ENCODE assay signal across 21 mouse cellular contexts in the genomic region with DNA sequence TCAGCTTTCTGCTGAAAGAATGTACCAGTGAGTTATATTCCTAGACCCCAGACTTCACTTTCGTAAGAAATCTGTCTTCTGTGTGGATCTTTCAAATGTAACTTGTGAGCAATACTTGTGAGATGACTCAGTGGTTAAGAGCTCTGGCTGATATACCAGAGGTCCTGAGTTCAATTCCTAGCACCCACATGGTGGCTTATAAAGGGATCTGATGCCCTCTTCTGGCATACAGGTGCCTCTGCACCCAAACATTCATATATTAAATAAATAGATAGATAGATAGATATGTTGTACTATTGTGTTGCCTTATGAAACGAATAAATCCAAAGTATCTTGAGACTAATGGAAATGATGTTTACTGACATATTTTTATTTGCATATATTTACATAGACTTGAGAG. TPM values are rescaled to one million over a fixed set of nuclear protein-coding genes. Genes with fewer than 3 reads are reported as not detected.
DNase-seq lines count a peak whose midpoint lies in the region; ATAC-seq and TF ChIP-seq lines count a peak whose summit lies in the region.
"Had no signal": no experiment of that assay in that cellular context is flagged by ENCODE, and none has a peak within 500 bp of the region (broad histone marks: within the 10 kb centered on the region; RNA-seq: fewer than 3 reads in every experiment).

No protein-coding gene starts in this region.

- no peaks in the 10 kb centered on the region for H3K9me3 ChIP-seq in lung, postnatal 0 days (ENCODE audit: low read length)
- H3K9me3 ChIP-seq in MEL (replicated peaks; ENCODE audit: insufficient read depth, low read length), result no peaks in the 10 kb centered on the region
- H3K9me3 ChIP-seq: embryonic facial prominence, embryonic 15.5 days; heart, embryonic 13.5 days; hindbrain, embryonic 13.5 days; liver, embryonic 13.5 days; megakaryocyte, embryonic 14.5 days; midbrain, embryonic 15.5 days had no signal

- TF ChIP-seq CTCF in kidney, adult 2 months (conservative IDR thresholded peaks at IDR 0.05; ENCODE audit: insufficient read depth, insufficient read length, low read depth, low read length), result peak; percentile 14; the same call in 1 of the 2 replicates
- TF ChIP-seq CTCF in lung, postnatal 0 days (IDR thresholded peaks at IDR 0.05), result peak; percentile 31
- peak; percentile 24 to 58 (median 35); a peak in 4 of 6 replicates for TF ChIP-seq CTCF in MEL (IDR thresholded peaks at IDR 0.05 in 2 of 3, conservative IDR thresholded peaks at IDR 0.05 in 1 of 3; ENCODE audit: control insufficient read depth in 1 of 3, insufficient read depth in 1 of 3, low read depth in 2 of 3, low read length in 3 of 3, poor library complexity in 1 of 3, severe bottlenecking in 1 of 3)

- no peaks in the 10 kb centered on the region for H3K4me1 ChIP-seq in kidney, adult 2 months (ENCODE audit: control insufficient read depth, insufficient read depth, low read length)
- no peaks in the 10 kb centered on the region for H3K4me1 ChIP-seq in lung, postnatal 0 days (ENCODE audit: insufficient read depth, low read depth, low read length)
- no peaks in the 10 kb centered on the region for H3K4me1 ChIP-seq in MEL (ENCODE audit: control insufficient read depth in 1 of 2, insufficient read depth in 2 of 2, low read length in 2 of 2)
- H3K4me1 ChIP-seq: heart, embryonic 13.5 days had no signal

- no peak for DNase-seq in kidney, adult 2 months
- DNase-seq in kidney, postnatal 10 days, result no peak
- no peak for DNase-seq in lung, postnatal 0 days (ENCODE audit: low spot score)
- no peak for DNase-seq in lung, postnatal 14 days
- DNase-seq in MEL (ENCODE audit: low read depth, low spot score), result peak; percentile 66
- no peak for DNase-seq in cerebellum, postnatal 10 days
- DNase-seq in right cerebral cortex, adult 2 months (ENCODE audit: low spot score in 2 of 2), result no peak
- DNase-seq: adrenal gland, postnatal 14 days; cerebellum, adult 11-12 months; cerebellum, postnatal 36 days; forebrain, postnatal 0 days; kidney, postnatal 14 days; liver, embryonic 13.5 days; lung, postnatal 10 days had no signal

- no peak overlapping the region for H3K4me2 ChIP-seq in lung, postnatal 0 days (replicated peaks; ENCODE audit: low read depth, low read length)
- H3K4me2 ChIP-seq: embryonic facial prominence, embryonic 15.5 days; heart, embryonic 13.5 days; hindbrain, embryonic 13.5 days; liver, embryonic 13.5 days; midbrain, embryonic 15.5 days had no signal

- H3K79me2 ChIP-seq in MEL (ENCODE audit: control insufficient read depth, insufficient read depth, low read length, poor library complexity), result no peaks in the 10 kb centered on the region; the same call in 1 of the 2 replicates

- no peak overlapping the region for H3K9ac ChIP-seq in lung, postnatal 0 days (replicated peaks; ENCODE audit: low read depth)
- H3K9ac ChIP-seq in MEL (ENCODE audit: control insufficient read depth, low read depth, low read length, poor library complexity, severe bottlenecking), result no peak overlapping the region
- H3K9ac ChIP-seq: embryonic facial prominence, embryonic 15.5 days; forebrain, postnatal 0 days; heart, embryonic 13.5 days; hindbrain, embryonic 13.5 days; liver, embryonic 13.5 days; midbrain, embryonic 15.5 days had no signal

- H3K27me3 ChIP-seq in kidney, adult 2 months (replicated peaks; ENCODE audit: control insufficient read depth, insufficient read depth, low read length), result no peaks in the 10 kb centered on the region
- no peaks in the 10 kb centered on the region for H3K27me3 ChIP-seq in lung, postnatal 0 days (replicated peaks; ENCODE audit: insufficient read depth, low read length)
- H3K27me3 ChIP-seq in MEL (ENCODE audit: control insufficient read depth in 1 of 2, insufficient read depth in 2 of 2, low read length in 2 of 2), result no peaks in the 10 kb centered on the region
- H3K27me3 ChIP-seq: embryonic facial prominence, embryonic 15.5 days; heart, embryonic 13.5 days; hindbrain, embryonic 13.5 days; liver, embryonic 13.5 days; megakaryocyte, embryonic 14.5 days; midbrain, embryonic 15.5 days had no signal

- TF ChIP-seq EP300 in lung, postnatal 0 days (IDR thresholded peaks at IDR 0.05), result no peak
- TF ChIP-seq EP300 in MEL (IDR thresholded peaks at IDR 0.05; ENCODE audit: low read depth in 1 of 2, low read length in 2 of 2), result no peak

- H3K36me3 ChIP-seq in kidney, adult 2 months (ENCODE audit: control insufficient read depth, insufficient read depth, low read length), result peaks cover 3% of the 10 kb centered on the region
- H3K36me3 ChIP-seq in lung, postnatal 0 days (ENCODE audit: insufficient read depth, low read length), result peaks cover 51% of the 10 kb centered on the region
- H3K36me3 ChIP-seq in MEL (ENCODE audit: control insufficient read depth in 1 of 2, insufficient read depth in 2 of 2, low read length in 2 of 2), result peaks cover 5 to 10% of the 10 kb centered on the region in 2 experiments

- H3K4me3 ChIP-seq in kidney, adult 2 months (ENCODE audit: insufficient read depth, low read depth, low read length), result no peak overlapping the region
- no peak overlapping the region for H3K4me3 ChIP-seq in lung, postnatal 0 days (ENCODE audit: low read depth, low read length)
- no peak overlapping the region for H3K4me3 ChIP-seq in MEL (ENCODE audit: control insufficient read depth in 1 of 2, insufficient read depth in 1 of 2, low read depth in 2 of 2, low read length in 2 of 2)
- H3K4me3 ChIP-seq: embryonic facial prominence, embryonic 15.5 days; heart, embryonic 13.5 days; hindbrain, embryonic 13.5 days; liver, embryonic 13.5 days; midbrain, embryonic 15.5 days had no signal

- peak; percentile 66 for TF ChIP-seq RAD21 in MEL (IDR thresholded peaks at IDR 0.05; ENCODE audit: low read depth, low read length)

- no peak for ATAC-seq in lung, postnatal 0 days
- ATAC-seq: activated CD4-positive, CD25-positive, alpha-beta regulatory T cell, adult 4 months; forebrain, postnatal 0 days; intestine, embryonic 16.5 days; midbrain, embryonic 15.5 days had no signal

- H3K27ac ChIP-seq in kidney, adult 2 months (ENCODE audit: insufficient read depth, low read depth, low read length), result no peak overlapping the region
- H3K27ac ChIP-seq in lung, postnatal 0 days (ENCODE audit: low read length), result no peak overlapping the region
- H3K27ac ChIP-seq in MEL (ENCODE audit: control insufficient read depth, low read depth, low read length), result no peak overlapping the region
- H3K27ac ChIP-seq: embryonic facial prominence, embryonic 15.5 days; heart, embryonic 13.5 days; hindbrain, embryonic 13.5 days; liver, embryonic 13.5 days; midbrain, embryonic 15.5 days had no signal

- no peak for TF ChIP-seq POLR2A in kidney, adult 2 months (IDR thresholded peaks at IDR 0.05; ENCODE audit: low read depth, low read length)
- TF ChIP-seq POLR2A in MEL (IDR thresholded peaks at IDR 0.05; ENCODE audit: control insufficient read depth in 1 of 2, insufficient read depth in 1 of 2, low read depth in 1 of 2, low read length in 2 of 2, poor library complexity in 1 of 2), result no peak

- 97% methylated on average over 2 of the region's 2 CpGs for WGBS in kidney, adult 2 months
- 90% methylated on average over 2 of the region's 2 CpGs for WGBS in lung, postnatal 0 days

TF ChIP-seq in MEL, 35 proteins besides CTCF, POLR2A, EP300 and RAD21 (continues in another document):
- 0 out of 2 replicates have a peak, but pooled peaks have one; percentile 46 for TF ChIP-seq MYC (IDR thresholded peaks at IDR 0.05; ENCODE audit: low read depth, low read length)
- no peak for TF ChIP-seq JUND (IDR thresholded peaks at IDR 0.05; ENCODE audit: low read depth, low read length)
- peak; percentile 44 for TF ChIP-seq SMC3 (IDR thresholded peaks at IDR 0.05; ENCODE audit: low read depth, low read length)
- TF ChIP-seq RCOR1 (IDR thresholded peaks at IDR 0.05; ENCODE audit: low read depth, low read length), result no peak
- TF ChIP-seq MYB (IDR thresholded peaks at IDR 0.05; ENCODE audit: low read depth, low read length), result no peak
- no peak for TF ChIP-seq MEF2A (IDR thresholded peaks at IDR 0.05; ENCODE audit: extremely low read depth, insufficient replicate concordance, low read depth, low read length, poor library complexity, severe bottlenecking)
- TF ChIP-seq MAZ (IDR thresholded peaks at IDR 0.05; ENCODE audit: low read depth, low read length), result no peak
- no peak for TF ChIP-seq NRF1 (IDR thresholded peaks at IDR 0.05; ENCODE audit: insufficient read depth, low read depth, low read length, poor library complexity, severe bottlenecking)
- TF ChIP-seq HCFC1 (IDR thresholded peaks at IDR 0.05; ENCODE audit: low read depth, low read length), result no peak
- TF ChIP-seq GABPA (IDR thresholded peaks at IDR 0.05; ENCODE audit: low read depth, low read length), result no peak
- TF ChIP-seq MAFK (IDR thresholded peaks at IDR 0.05; ENCODE audit: borderline replicate concordance, low read depth, low read length), result no peak
- no peak for TF ChIP-seq POLR2AphosphoS5 (IDR thresholded peaks at IDR 0.05; ENCODE audit: borderline replicate concordance, low read depth, low read length)
- TF ChIP-seq ETS1 (IDR thresholded peaks at IDR 0.05; ENCODE audit: low read depth, low read length), result no peak

RNA-seq across cellular contexts. Expression of gene Mtf1, which starts 5.0 kb away (rescaled TPM):
- 7.5 and 8.9 TPM in 2 replicates for polyA plus RNA-seq in kidney, adult 2 months (2012; rRNA removed)
- 9.3 and 10.8 TPM in 2 replicates for polyA plus RNA-seq in lung, postnatal 0 days (2015; fragmentation: Nextera tagmentation; extraction: Ambion mirVana)
- total RNA-seq in MEL (2012; rRNA removed), result 15.5 and 17.8 TPM in 2 replicates
- 10 to 100 TPM; 28.9 to 37.8 TPM for polyA plus RNA-seq in MEL (2012; ENCODE audit: insufficient read depth in 1 of 2, insufficient read length in 2 of 2, low read depth in 1 of 2, low replicate concordance in 2 of 2, missing spikeins in 1 of 2)

RNA-seq across cellular contexts. Expression of gene Yrdc, which starts 53.6 kb away (rescaled TPM):
- 34.3 TPM in 2 replicates for polyA plus RNA-seq in kidney, adult 2 months (2012; rRNA removed)
- 22.8 and 25.4 TPM in 2 replicates for polyA plus RNA-seq in lung, postnatal 0 days (2015; fragmentation: Nextera tagmentation; extraction: Ambion mirVana)
- total RNA-seq in MEL (2012; rRNA removed), result 90.0 and 107 TPM in 2 replicates
- 100 to 1,000 TPM in 1 of 2 experiments, not detected in 1; 105 TPM for polyA plus RNA-seq in MEL (2012; ENCODE audit: insufficient read depth in 1 of 2, insufficient read length in 2 of 2, low read depth in 1 of 2, low replicate concordance in 2 of 2, missing spikeins in 1 of 2)

RNA-seq across cellular contexts. Expression of gene 1110065P20Rik, which starts 54.1 kb away (rescaled TPM):
- polyA plus RNA-seq in kidney, adult 2 months (2012; rRNA removed), result 57.8 and 69.5 TPM in 2 replicates
- 65.4 and 68.7 TPM in 2 replicates for polyA plus RNA-seq in lung, postnatal 0 days (2015; fragmentation: Nextera tagmentation; extraction: Ambion mirVana)
- total RNA-seq in MEL (2012; rRNA removed), result 40.6 and 43.4 TPM in 2 replicates
- polyA plus RNA-seq in MEL (2012; ENCODE audit: insufficient read depth in 1 of 2, insufficient read length in 2 of 2, low read depth in 1 of 2, low replicate concordance in 2 of 2, missing spikeins in 1 of 2), result 10 to 100 TPM in 1 of 2 experiments, not detected in 1; 50.9 TPM

RNA-seq across cellular contexts. Expression of gene Inpp5b, which starts 55.3 kb away (rescaled TPM):
- 61.0 and 64.2 TPM in 2 replicates for polyA plus RNA-seq in kidney, adult 2 months (2012; rRNA removed)
- 59.6 and 62.9 TPM in 2 replicates for polyA plus RNA-seq in lung, postnatal 0 days (2015; fragmentation: Nextera tagmentation; extraction: Ambion mirVana)
- 27.7 and 28.6 TPM in 2 replicates for total RNA-seq in MEL (2012; rRNA removed)
- polyA plus RNA-seq in MEL (2012; ENCODE audit: insufficient read depth in 1 of 2, insufficient read length in 2 of 2, low read depth in 1 of 2, low replicate concordance in 2 of 2, missing spikeins in 1 of 2), result 10 to 100 TPM in 1 of 2 experiments, not detected in 1; 52.5 TPM
